Mouse (Mus musculus): ENCODE data around the gene Gm26741. TPM values are rescaled to one million over a fixed set of nuclear protein-coding genes. Genes with fewer than 3 reads are reported as not detected.
A peak's percentile ranks its signal among the peaks of the same experiment; 100 is the strongest.

The Gm26741 gene
- polyA plus RNA-seq, 1 experiment from 2014 or later: not detected

DNA sequence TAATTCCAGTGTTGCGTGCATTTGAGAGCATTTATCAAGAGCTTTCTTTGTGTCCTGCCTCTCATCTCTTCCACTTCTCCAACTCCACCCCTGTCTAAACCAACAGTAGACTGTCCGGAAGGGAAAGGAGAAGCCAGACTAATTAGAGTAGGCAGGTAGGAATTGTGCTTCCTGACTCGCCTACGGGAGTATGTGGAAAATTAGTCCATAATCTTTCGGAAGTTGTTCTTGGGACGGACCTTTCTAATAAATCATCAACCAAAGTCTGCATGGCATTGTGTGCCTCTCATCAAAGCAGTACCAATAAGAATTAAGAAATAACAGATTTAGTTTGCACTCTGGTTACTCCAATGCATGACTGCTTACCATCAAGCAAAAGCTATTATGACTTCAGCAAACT, 24.5 kb downstream of the Gm26741 start:
- ATAC-seq (replicated peaks; ENCODE audit: insufficient number of reproducible peaks, low FRiP score, low TSS enrichment): no peak
- Histone ChIP-seq H3K9ac (ENCODE audit: low read depth, low read length) (peak overlapping the region; percentile 68; the same call in 1 of the 2 replicates), H3K4me1 (ENCODE audit: control insufficient read depth, insufficient read depth, low read length) (peaks cover 7% of the 10 kb centered on the region; the same call in 1 of the 2 replicates), H3K27me3 (ENCODE audit: control insufficient read depth, insufficient read depth, low read length) (no peaks in the 10 kb centered on the region), H3K4me3 (ENCODE audit: low read depth, low read length) (peak overlapping the region; percentile 69), H3K9me3 (replicated peaks; ENCODE audit: control insufficient read depth, low read length) (no peaks in the 10 kb centered on the region), H3K36me3 (ENCODE audit: control insufficient read depth, insufficient read depth, low read length) (no peaks in the 10 kb centered on the region), H3K4me2 (peak overlapping the region; percentile 60), H3K27ac (ENCODE audit: low read depth, low read length) (0 out of 2 replicates have a peak overlapping the region, but pooled peaks have one; percentile 15)
- 74% methylated on average over 6 of the region's 6 CpGs for WGBS (ENCODE audit: insufficient replicate concordance)

DNA sequence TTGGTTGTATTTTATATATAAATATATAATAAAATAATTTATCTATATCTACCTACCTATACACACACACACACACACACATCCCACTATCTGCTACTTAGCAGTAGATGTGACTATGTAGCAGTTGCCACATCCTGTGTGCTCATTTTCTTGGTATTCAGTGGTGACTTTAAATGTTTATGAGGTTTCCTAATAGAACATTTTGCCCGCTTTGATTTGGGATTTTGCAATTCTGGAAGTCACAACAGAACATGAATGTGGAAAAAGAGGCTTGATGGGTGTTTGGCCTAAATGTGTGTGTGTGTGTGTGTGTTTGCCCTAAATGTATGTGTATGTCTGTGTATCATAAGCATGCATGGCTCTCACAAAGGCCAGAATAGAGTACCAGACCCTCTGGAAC, 25.0 kb downstream of the Gm26741 start:
- no peak overlapping the region for H3K4me3 ChIP-seq (ENCODE audit: low read depth, low read length)
- ATAC-seq (replicated peaks; ENCODE audit: insufficient number of reproducible peaks, low FRiP score, low TSS enrichment): no peak
- H3K4me1 ChIP-seq (ENCODE audit: control insufficient read depth, insufficient read depth, low read length): peaks cover 7% of the 10 kb centered on the region; the same call in 1 of the 2 replicates
- WGBS (ENCODE audit: insufficient replicate concordance): 86% methylated on average over 1 of the region's 1 CpGs
- H3K36me3 ChIP-seq (ENCODE audit: control insufficient read depth, insufficient read depth, low read length): no peaks in the 10 kb centered on the region
- no peak overlapping the region for H3K27ac ChIP-seq (ENCODE audit: low read depth, low read length)
- no peak overlapping the region for H3K4me2 ChIP-seq
- no peak overlapping the region for H3K9ac ChIP-seq (ENCODE audit: low read depth, low read length)
- H3K27me3 ChIP-seq (ENCODE audit: control insufficient read depth, insufficient read depth, low read length): no peaks in the 10 kb centered on the region
- no peaks in the 10 kb centered on the region for H3K9me3 ChIP-seq (replicated peaks; ENCODE audit: control insufficient read depth, low read length)

DNA sequence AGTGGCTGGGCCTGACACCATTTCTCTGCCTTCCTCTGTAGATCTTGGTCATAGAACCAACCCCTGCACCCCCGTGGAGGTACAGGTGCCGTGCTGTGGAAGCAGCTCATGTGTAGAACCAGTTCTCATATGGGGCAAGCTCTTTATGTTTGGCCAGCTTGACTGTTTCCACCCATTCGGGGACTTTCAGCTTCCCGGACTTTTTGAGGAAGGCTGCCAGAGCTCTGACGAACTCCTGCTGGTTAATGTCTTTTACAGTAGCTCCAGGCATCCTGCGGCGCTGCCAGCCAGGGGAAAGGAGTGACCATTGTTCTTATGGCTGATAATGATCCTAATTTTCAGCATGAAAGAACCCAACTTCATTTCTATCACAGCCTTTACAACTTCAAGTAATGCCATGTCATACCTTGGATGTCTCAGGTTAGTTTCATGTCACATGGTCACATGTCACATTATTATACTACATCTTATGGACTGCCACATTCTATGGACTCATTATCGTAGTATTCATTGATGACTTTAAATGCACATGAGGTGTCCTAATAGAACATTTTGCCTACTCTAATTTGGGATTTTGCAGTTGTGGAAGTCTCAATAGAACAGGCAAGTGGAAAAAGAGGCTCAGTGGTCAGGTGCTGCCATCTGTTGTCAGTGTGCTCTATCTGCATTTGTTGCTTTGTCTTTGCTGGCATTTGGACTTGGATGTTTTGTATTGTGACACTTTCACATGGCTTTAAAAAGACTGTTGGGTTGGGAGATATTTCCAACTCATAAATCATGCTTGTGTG, 26.4 kb downstream of the Gm26741 start:
- Histone ChIP-seq H3K9me3 (replicated peaks; ENCODE audit: control insufficient read depth, low read length) (no peaks in the 10 kb centered on the region), H3K27ac (ENCODE audit: low read depth, low read length) (no peak overlapping the region), H3K4me2 (no peak overlapping the region), H3K27me3 (ENCODE audit: control insufficient read depth, insufficient read depth, low read length) (no peaks in the 10 kb centered on the region), H3K4me3 (ENCODE audit: low read depth, low read length) (no peak overlapping the region), H3K36me3 (ENCODE audit: control insufficient read depth, insufficient read depth, low read length) (no peaks in the 10 kb centered on the region), H3K4me1 (ENCODE audit: control insufficient read depth, insufficient read depth, low read length) (peaks cover 5% of the 10 kb centered on the region; the same call in 1 of the 2 replicates), H3K9ac (ENCODE audit: low read depth, low read length) (no peak overlapping the region)
- no peak for ATAC-seq (replicated peaks; ENCODE audit: insufficient number of reproducible peaks, low FRiP score, low TSS enrichment)
- WGBS (ENCODE audit: insufficient replicate concordance): 47% methylated on average over 8 of the region's 8 CpGs

DNA sequence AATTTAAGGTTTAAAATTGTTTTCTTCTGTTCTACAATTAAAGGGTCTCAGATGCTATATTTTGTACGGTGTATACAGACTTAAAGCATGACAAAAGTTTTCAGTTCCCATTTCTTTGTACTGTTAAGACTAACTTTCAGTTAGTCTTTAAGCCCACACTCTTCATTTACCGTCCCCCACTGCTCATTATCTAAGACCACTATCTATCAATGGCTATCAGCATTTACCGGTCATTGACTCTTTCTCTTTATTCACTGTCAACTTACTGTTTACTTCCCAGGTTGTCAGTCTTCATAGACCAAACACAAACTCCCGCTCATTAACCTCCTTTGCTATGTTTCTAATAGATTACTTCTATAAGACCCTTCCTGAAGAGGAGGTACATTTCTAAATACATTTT, 28.6 kb downstream of the Gm26741 start:
- H3K27ac ChIP-seq (ENCODE audit: low read depth, low read length): no peak overlapping the region
- H3K36me3 ChIP-seq (ENCODE audit: control insufficient read depth, insufficient read depth, low read length): no peaks in the 10 kb centered on the region
- no peak overlapping the region for H3K4me3 ChIP-seq (ENCODE audit: low read depth, low read length)
- no peaks in the 10 kb centered on the region for H3K9me3 ChIP-seq (replicated peaks; ENCODE audit: control insufficient read depth, low read length)
- 58% methylated on average over 4 of the region's 4 CpGs for WGBS (ENCODE audit: insufficient replicate concordance)
- H3K27me3 ChIP-seq (ENCODE audit: control insufficient read depth, insufficient read depth, low read length): no peaks in the 10 kb centered on the region
- H3K4me2 ChIP-seq: no peak overlapping the region
- no peak overlapping the region for H3K9ac ChIP-seq (ENCODE audit: low read depth, low read length)
- H3K4me1 ChIP-seq (ENCODE audit: control insufficient read depth, insufficient read depth, low read length): peaks cover 5% of the 10 kb centered on the region; the same call in 1 of the 2 replicates
- ATAC-seq (replicated peaks; ENCODE audit: insufficient number of reproducible peaks, low FRiP score, low TSS enrichment): no peak

DNA sequence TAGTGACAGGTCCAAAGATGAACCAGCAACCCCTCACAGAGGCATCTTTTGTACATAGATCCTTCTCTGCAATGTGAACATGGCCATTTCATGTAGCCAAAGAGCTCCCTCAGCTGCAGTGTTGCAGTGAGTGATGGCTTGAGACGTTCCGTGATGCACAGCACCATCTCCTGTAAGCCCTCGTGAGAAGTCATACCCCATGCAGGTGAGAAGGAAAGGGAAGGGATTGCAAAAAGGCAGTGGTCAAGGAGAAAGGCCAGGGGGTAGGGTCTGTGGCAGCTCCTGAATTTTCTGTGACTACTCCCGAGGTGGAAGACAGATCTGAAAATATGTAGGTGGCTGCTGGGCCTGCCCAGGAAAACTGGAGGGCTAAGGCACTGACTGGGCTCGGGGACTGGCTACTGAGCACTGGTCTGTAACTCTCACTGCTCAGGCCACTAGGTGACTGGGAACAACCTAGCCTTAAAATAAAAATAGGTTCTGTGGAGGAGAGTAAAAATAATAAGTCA, 30.4 kb downstream of the Gm26741 start, which contains the start of gene Nepn:
Nepn (plus strand) TSS at position 51 of the 509 bp plus-strand sequence.
- ATAC-seq (replicated peaks; ENCODE audit: insufficient number of reproducible peaks, low FRiP score, low TSS enrichment): no peak
- Histone ChIP-seq H3K9ac (ENCODE audit: low read depth, low read length) (no peak within 1 kb of the TSS), H3K36me3 (ENCODE audit: control insufficient read depth, insufficient read depth, low read length) (no peaks in the 10 kb centered on the region), H3K27ac (ENCODE audit: low read depth, low read length) (no peak within 1 kb of the TSS), H3K4me2 (no peak within 1 kb of the TSS), H3K9me3 (replicated peaks; ENCODE audit: control insufficient read depth, low read length) (no peaks in the 10 kb centered on the region), H3K27me3 (ENCODE audit: control insufficient read depth, insufficient read depth, low read length) (no peaks in the 10 kb centered on the region), H3K4me3 (ENCODE audit: low read depth, low read length) (no peak within 1 kb of the TSS), H3K4me1 (ENCODE audit: control insufficient read depth, insufficient read depth, low read length) (no peaks in the 10 kb centered on the region)
- 66% methylated on average over 5 of the region's 5 CpGs for WGBS (ENCODE audit: insufficient replicate concordance)

DNA sequence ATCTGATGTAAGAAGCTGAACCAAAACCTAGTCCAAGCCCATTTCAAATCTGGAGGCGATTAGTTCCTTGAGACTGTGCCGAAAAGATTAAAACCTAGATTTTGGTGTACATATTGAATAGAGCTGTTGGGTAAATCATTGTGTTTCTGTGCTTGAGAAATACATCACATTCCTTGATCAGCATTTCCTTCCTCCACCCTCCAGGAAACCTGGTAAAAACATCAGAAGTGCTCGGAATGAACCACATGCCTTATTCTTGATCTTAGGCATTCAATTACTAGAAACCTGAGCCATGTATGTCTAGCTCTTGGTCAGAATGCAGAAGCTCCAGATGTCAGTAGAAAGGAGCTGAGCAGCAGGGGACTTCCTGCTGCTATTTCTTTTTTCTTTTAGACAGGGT, 30.9 kb downstream of the Gm26741 start:
- Histone ChIP-seq H3K27me3 (ENCODE audit: control insufficient read depth, insufficient read depth, low read length) (no peaks in the 10 kb centered on the region), H3K4me1 (ENCODE audit: control insufficient read depth, insufficient read depth, low read length) (no peaks in the 10 kb centered on the region), H3K9me3 (replicated peaks; ENCODE audit: control insufficient read depth, low read length) (no peaks in the 10 kb centered on the region), H3K36me3 (ENCODE audit: control insufficient read depth, insufficient read depth, low read length) (no peaks in the 10 kb centered on the region), H3K4me2 (no peak overlapping the region), H3K27ac (ENCODE audit: low read depth, low read length) (no peak overlapping the region), H3K9ac (ENCODE audit: low read depth, low read length) (no peak overlapping the region), H3K4me3 (ENCODE audit: low read depth, low read length) (no peak overlapping the region)
- ATAC-seq (replicated peaks; ENCODE audit: insufficient number of reproducible peaks, low FRiP score, low TSS enrichment): no peak
- WGBS (ENCODE audit: insufficient replicate concordance): 64% methylated on average over 3 of the region's 3 CpGs

DNA sequence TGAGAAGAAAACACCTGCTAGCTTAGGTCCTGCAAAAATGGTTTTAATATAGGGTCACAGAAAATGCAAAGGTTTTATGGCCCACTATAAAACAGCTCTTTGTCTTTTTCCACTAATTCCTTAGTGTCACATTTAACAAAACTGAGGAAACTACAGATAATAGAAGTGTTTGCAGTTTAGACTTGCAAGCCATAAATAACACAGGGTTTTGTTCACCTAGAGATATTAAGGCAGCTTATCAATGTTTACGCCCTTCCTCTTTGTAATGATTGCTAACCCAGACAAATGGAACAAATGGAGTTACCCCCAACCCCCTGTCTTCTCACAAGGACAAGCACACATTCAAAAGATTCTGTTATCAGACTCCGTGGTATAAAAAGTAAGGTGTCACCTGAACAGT, 32.6 kb downstream of the Gm26741 start:
- Histone ChIP-seq H3K27ac (ENCODE audit: low read depth, low read length) (no peak overlapping the region), H3K27me3 (ENCODE audit: control insufficient read depth, insufficient read depth, low read length) (no peaks in the 10 kb centered on the region), H3K4me3 (ENCODE audit: low read depth, low read length) (no peak overlapping the region), H3K4me2 (no peak overlapping the region), H3K36me3 (ENCODE audit: control insufficient read depth, insufficient read depth, low read length) (no peaks in the 10 kb centered on the region), H3K9ac (ENCODE audit: low read depth, low read length) (no peak overlapping the region), H3K9me3 (replicated peaks; ENCODE audit: control insufficient read depth, low read length) (no peaks in the 10 kb centered on the region), H3K4me1 (ENCODE audit: control insufficient read depth, insufficient read depth, low read length) (no peaks in the 10 kb centered on the region)
- WGBS (ENCODE audit: insufficient replicate concordance): 55% methylated on average over 2 of the region's 2 CpGs
- no peak for ATAC-seq (replicated peaks; ENCODE audit: insufficient number of reproducible peaks, low FRiP score, low TSS enrichment)

DNA sequence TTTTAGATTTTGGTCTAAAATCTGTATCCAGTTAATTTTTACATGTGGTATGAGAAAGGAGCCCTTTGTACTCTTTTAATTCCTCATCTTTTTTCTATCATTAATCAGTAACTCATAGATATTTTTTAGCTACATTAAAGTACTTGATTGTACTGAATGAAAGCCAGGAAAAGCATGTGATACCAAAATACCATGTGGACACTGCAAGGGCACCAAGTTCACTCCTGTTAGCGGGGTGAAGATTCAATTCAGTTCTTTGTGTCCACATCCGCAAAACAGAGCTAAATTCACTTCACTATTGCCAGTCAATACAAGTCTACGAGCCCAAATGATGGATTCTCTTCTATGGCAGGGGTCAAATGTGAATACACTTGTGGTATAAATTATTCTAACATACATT, 38.1 kb downstream of the Gm26741 start:
- H3K4me2 ChIP-seq: no peak overlapping the region
- H3K36me3 ChIP-seq (ENCODE audit: control insufficient read depth, insufficient read depth, low read length): no peaks in the 10 kb centered on the region
- H3K4me1 ChIP-seq (ENCODE audit: control insufficient read depth, insufficient read depth, low read length): no peaks in the 10 kb centered on the region
- H3K27ac ChIP-seq (ENCODE audit: low read depth, low read length): no peak overlapping the region
- ATAC-seq (replicated peaks; ENCODE audit: insufficient number of reproducible peaks, low FRiP score, low TSS enrichment): no peak
- no peak overlapping the region for H3K4me3 ChIP-seq (ENCODE audit: low read depth, low read length)
- no peaks in the 10 kb centered on the region for H3K9me3 ChIP-seq (replicated peaks; ENCODE audit: control insufficient read depth, low read length)
- H3K27me3 ChIP-seq (ENCODE audit: control insufficient read depth, insufficient read depth, low read length): no peaks in the 10 kb centered on the region
- WGBS (ENCODE audit: insufficient replicate concordance): 85% methylated on average over 3 of the region's 3 CpGs
- no peak overlapping the region for H3K9ac ChIP-seq (ENCODE audit: low read depth, low read length)

DNA sequence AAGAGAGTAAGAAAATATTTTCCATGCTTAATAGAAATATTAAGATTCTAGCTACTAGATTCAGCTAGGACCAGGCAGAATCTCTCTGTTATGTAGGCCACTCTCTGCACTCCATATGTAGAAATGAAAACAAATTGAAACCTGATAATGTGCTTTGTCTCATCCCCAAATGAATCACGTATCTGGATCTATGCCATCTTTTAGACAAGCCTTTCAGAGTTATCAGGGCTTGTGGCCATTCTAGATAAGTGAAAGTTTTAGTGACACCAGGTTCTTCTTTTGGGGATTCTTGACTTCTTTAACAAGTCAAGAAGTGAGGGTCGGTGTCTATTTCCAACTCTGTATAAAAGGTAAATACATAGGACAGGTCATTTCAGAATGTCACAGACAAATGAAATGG, 40.1 kb downstream of the Gm26741 start:
- Histone ChIP-seq H3K9me3 (replicated peaks; ENCODE audit: control insufficient read depth, low read length) (no peaks in the 10 kb centered on the region), H3K36me3 (ENCODE audit: control insufficient read depth, insufficient read depth, low read length) (no peaks in the 10 kb centered on the region), H3K4me1 (ENCODE audit: control insufficient read depth, insufficient read depth, low read length) (no peaks in the 10 kb centered on the region), H3K27ac (ENCODE audit: low read depth, low read length) (no peak overlapping the region), H3K9ac (ENCODE audit: low read depth, low read length) (no peak overlapping the region), H3K4me2 (no peak overlapping the region), H3K27me3 (ENCODE audit: control insufficient read depth, insufficient read depth, low read length) (no peaks in the 10 kb centered on the region), H3K4me3 (ENCODE audit: low read depth, low read length) (no peak overlapping the region)
- no peak for ATAC-seq (replicated peaks; ENCODE audit: insufficient number of reproducible peaks, low FRiP score, low TSS enrichment)
- 77% methylated on average over 2 of the region's 2 CpGs for WGBS (ENCODE audit: insufficient replicate concordance)
